Mouse (Mus musculus): Measurements from ENCODE around the gene Celsr1.
"Not testable (repeated sequence)": the region's sequence is repeated elsewhere in the genome, so short reads cannot be mapped to it uniquely, and the experiment has no call there.

Gene Celsr1

GRCm38 (mm10) chr15:85885606-85886005, 148.0 kb downstream of the Celsr1 start:
- no peak for DNase-seq

- DNase-seq: peak in 1 of 2 experiments; percentile 37
Observed at GRCm38 (mm10) chr15:85879498-85879895, 154.1 kb downstream of the Celsr1 start.

GRCm38 (mm10) chr15:85878848-85879497, 154.6 kb downstream of the Celsr1 start, which contains the start of gene Trmu:
Gene Trmu, plus strand, starts transcription at chr15:85879312.
- peak; percentile 91 to 93 for DNase-seq

GRCm38 (mm10) chr15:85877336-85877735, 156.2 kb downstream of the Celsr1 start:
- no peak for DNase-seq

- DNase-seq: peak; percentile 74 to 80
Observed at GRCm38 (mm10) chr15:85867696-85868095, 165.9 kb downstream of the Celsr1 start.

DNA sequence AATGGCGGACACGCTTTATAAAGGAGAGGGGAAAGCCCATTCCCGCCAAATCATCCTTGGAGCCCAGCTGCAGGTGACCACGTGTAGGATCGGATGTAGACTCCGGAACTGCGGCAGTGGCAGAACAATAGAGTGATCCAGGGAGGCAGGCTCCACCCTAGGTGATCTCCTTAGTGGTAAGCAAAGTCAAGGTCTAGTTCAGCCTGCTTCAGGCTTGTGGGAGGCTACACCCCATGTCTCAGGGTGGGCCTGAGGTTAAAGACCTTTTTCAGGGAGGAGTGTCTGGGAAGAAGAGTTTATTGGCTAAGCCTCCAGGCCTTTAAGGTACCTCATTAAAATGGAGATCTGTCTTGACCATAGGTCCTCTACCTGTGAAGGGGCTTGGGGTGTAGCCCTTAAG, 167.7 kb downstream of the Celsr1 start:
- DNase-seq: not testable (repeated sequence)

GRCm38 (mm10) chr15:85859490-85860031, 174.0 kb downstream of the Celsr1 start, which contains the start of gene Gtse1:
Gene Gtse1, plus strand, starts transcription at chr15:85859745.
- DNase-seq: peak; percentile 92 to 95

- DNase-seq: peak in 1 of 2 experiments; percentile 30
Observed at GRCm38 (mm10) chr15:85858980-85859489, 174.5 kb downstream of the Celsr1 start.

GRCm38 (mm10) chr15:85851656-85852392, 181.8 kb downstream of the Celsr1 start:
- DNase-seq: peak; percentile 29 to 37
